Mouse (Mus musculus): ENCODE results near the gene Jmjd8. TPM values are rescaled to one million over a fixed set of nuclear protein-coding genes. Genes with fewer than 3 reads are reported as not detected.
A peak's percentile ranks its signal among the peaks of the same experiment; 100 is the strongest.

Jmjd8 gene
- polyA plus RNA-seq, 1 experiment from 2014 or later, result 22.7 TPM

- Histone ChIP-seq H3K27ac (ENCODE audit: low read depth, low read length) (peak overlapping the region; percentile 98; the same call in 1 of the 2 replicates), H3K9me3 (ENCODE audit: control insufficient read depth) (no peaks in the 10 kb centered on the region), H3K4me1 (replicated peaks; ENCODE audit: control insufficient read depth, insufficient read depth, low read length) (peaks cover 11% of the 10 kb centered on the region; the same call in 1 of the 2 replicates), H3K4me3 (ENCODE audit: low read depth, low read length) (peak overlapping the region; percentile 76), H3K36me3 (ENCODE audit: control insufficient read depth, insufficient read depth) (peaks cover 38% of the 10 kb centered on the region), H3K4me2 (replicated peaks; ENCODE audit: low read depth) (peak overlapping the region; percentile 93), H3K27me3 (replicated peaks; ENCODE audit: control insufficient read depth, insufficient read depth, low read length) (no peaks in the 10 kb centered on the region), H3K9ac (ENCODE audit: low read depth, low read length) (peak overlapping the region; percentile 78; the same call in 1 of the 2 replicates)
- ATAC-seq, result no peak
- WGBS, result 62% methylated on average over 12 of the region's 12 CpGs
- no peak for TF ChIP-seq CTCF (IDR thresholded peaks at IDR 0.05; ENCODE audit: low read depth)
These were observed 6.0 kb downstream of the Jmjd8 start for GRCm38 (mm10) chr17:25834595-25835222.

- Histone ChIP-seq H3K27me3 (replicated peaks; ENCODE audit: control insufficient read depth, insufficient read depth, low read length) (no peaks in the 10 kb centered on the region), H3K9me3 (ENCODE audit: control insufficient read depth) (no peaks in the 10 kb centered on the region), H3K4me1 (replicated peaks; ENCODE audit: control insufficient read depth, insufficient read depth, low read length) (peaks cover 11% of the 10 kb centered on the region; the same call in 1 of the 2 replicates), H3K4me3 (ENCODE audit: low read depth, low read length) (no peak overlapping the region), H3K27ac (ENCODE audit: low read depth, low read length) (no peak overlapping the region), H3K36me3 (ENCODE audit: control insufficient read depth, insufficient read depth) (peaks cover 41% of the 10 kb centered on the region), H3K9ac (ENCODE audit: low read depth, low read length) (no peak overlapping the region), H3K4me2 (replicated peaks; ENCODE audit: low read depth) (peak overlapping the region; percentile 93)
- TF ChIP-seq CTCF (IDR thresholded peaks at IDR 0.05; ENCODE audit: low read depth), result no peak
- ATAC-seq, result no peak
- 89% methylated on average over 7 of the region's 7 CpGs for WGBS
These were observed 6.6 kb downstream of the Jmjd8 start for GRCm38 (mm10) chr17:25835301-25835700.

- Histone ChIP-seq H3K27ac (ENCODE audit: low read depth, low read length) (no peak overlapping the region), H3K4me1 (replicated peaks; ENCODE audit: control insufficient read depth, insufficient read depth, low read length) (peaks cover 11% of the 10 kb centered on the region; the same call in 1 of the 2 replicates), H3K9ac (ENCODE audit: low read depth, low read length) (peak overlapping the region; percentile 22; the same call in 1 of the 2 replicates), H3K27me3 (replicated peaks; ENCODE audit: control insufficient read depth, insufficient read depth, low read length) (no peaks in the 10 kb centered on the region), H3K9me3 (ENCODE audit: control insufficient read depth) (no peaks in the 10 kb centered on the region), H3K4me2 (replicated peaks; ENCODE audit: low read depth) (peak overlapping the region; percentile 93), H3K4me3 (ENCODE audit: low read depth, low read length) (no peak overlapping the region), H3K36me3 (ENCODE audit: control insufficient read depth, insufficient read depth) (peaks cover 40% of the 10 kb centered on the region)
- no peak for TF ChIP-seq CTCF (IDR thresholded peaks at IDR 0.05; ENCODE audit: low read depth)
- WGBS, result 90% methylated on average over 16 of the region's 16 CpGs
- ATAC-seq, result no peak
These were observed 7.1 kb downstream of the Jmjd8 start for GRCm38 (mm10) chr17:25835816-25836215.

GRCm38 (mm10) chr17:25836397-25837075 is 7.9 kb downstream of the Jmjd8 start:
- H3K27ac ChIP-seq (ENCODE audit: low read depth, low read length), result no peak overlapping the region; the same call in 1 of the 2 replicates
- 23% methylated on average over 23 of the region's 23 CpGs for WGBS
- no peak for TF ChIP-seq CTCF (IDR thresholded peaks at IDR 0.05; ENCODE audit: low read depth)

GRCm38 (mm10) chr17:25837076-25837410 is 8.4 kb downstream of the Jmjd8 start, which contains the start of gene Rhbdl1:
TSS of gene Rhbdl1 (minus strand) at chr17:25837295.
- TF ChIP-seq CTCF (IDR thresholded peaks at IDR 0.05; ENCODE audit: low read depth), result no peak
- ATAC-seq, result no peak
- peaks cover 2% of the 10 kb centered on the region; the same call in 1 of the 2 replicates for H3K4me1 ChIP-seq (replicated peaks; ENCODE audit: control insufficient read depth, insufficient read depth, low read length)
- H3K27ac ChIP-seq (ENCODE audit: low read depth, low read length), result no peak within 1 kb of the TSS; the same call in 1 of the 2 replicates
- 3% methylated on average over 29 of the region's 29 CpGs for WGBS
- H3K36me3 ChIP-seq (ENCODE audit: control insufficient read depth, insufficient read depth), result peaks cover 43% of the 10 kb centered on the region
- no peaks in the 10 kb centered on the region for H3K9me3 ChIP-seq (ENCODE audit: control insufficient read depth)
- peak within 1 kb of the TSS; percentile 93 for H3K4me2 ChIP-seq (replicated peaks; ENCODE audit: low read depth)
- H3K27me3 ChIP-seq (replicated peaks; ENCODE audit: control insufficient read depth, insufficient read depth, low read length), result no peaks in the 10 kb centered on the region
- H3K4me3 ChIP-seq (ENCODE audit: low read depth, low read length), result peak within 1 kb of the TSS; percentile 34
- H3K9ac ChIP-seq (ENCODE audit: low read depth, low read length), result peak within 1 kb of the TSS; percentile 51

More at GRCm38 (mm10) chr17:25836397-25837075, 7.9 kb downstream of the Jmjd8 start:
- peaks cover 6% of the 10 kb centered on the region; the same call in 1 of the 2 replicates for H3K4me1 ChIP-seq (replicated peaks; ENCODE audit: control insufficient read depth, insufficient read depth, low read length)
- H3K27me3 ChIP-seq (replicated peaks; ENCODE audit: control insufficient read depth, insufficient read depth, low read length), result no peaks in the 10 kb centered on the region
- peak overlapping the region; percentile 51 for H3K9ac ChIP-seq (ENCODE audit: low read depth, low read length)
- H3K4me2 ChIP-seq (replicated peaks; ENCODE audit: low read depth), result peak overlapping the region; percentile 93
- peak overlapping the region; percentile 34 for H3K4me3 ChIP-seq (ENCODE audit: low read depth, low read length)
- peaks cover 40% of the 10 kb centered on the region for H3K36me3 ChIP-seq (ENCODE audit: control insufficient read depth, insufficient read depth)
- H3K9me3 ChIP-seq (ENCODE audit: control insufficient read depth), result no peaks in the 10 kb centered on the region
- no peak for ATAC-seq

- Histone ChIP-seq H3K9me3 (ENCODE audit: control insufficient read depth) (no peaks in the 10 kb centered on the region), H3K36me3 (ENCODE audit: control insufficient read depth, insufficient read depth) (peaks cover 48% of the 10 kb centered on the region), H3K9ac (ENCODE audit: low read depth, low read length) (0 out of 2 replicates have a peak overlapping the region, but pooled peaks have one; percentile 3)
These were observed 8.9 kb downstream of the Jmjd8 start for GRCm38 (mm10) chr17:25837533-25837932.

More at GRCm38 (mm10) chr17:25837533-25837932, 8.9 kb downstream of the Jmjd8 start:
- TF ChIP-seq CTCF (IDR thresholded peaks at IDR 0.05; ENCODE audit: low read depth), result no peak
- Histone ChIP-seq H3K4me2 (replicated peaks; ENCODE audit: low read depth) (no peak overlapping the region; the same call in 1 of the 2 replicates), H3K27ac (ENCODE audit: low read depth, low read length) (no peak overlapping the region), H3K4me3 (ENCODE audit: low read depth, low read length) (no peak overlapping the region), H3K4me1 (replicated peaks; ENCODE audit: control insufficient read depth, insufficient read depth, low read length) (peaks cover 2% of the 10 kb centered on the region; the same call in 1 of the 2 replicates), H3K27me3 (replicated peaks; ENCODE audit: control insufficient read depth, insufficient read depth, low read length) (no peaks in the 10 kb centered on the region)
- no peak for ATAC-seq
- WGBS, result 48% methylated on average over 3 of the region's 3 CpGs
